Mouse (Mus musculus) kidney, adult 2 months (tissue): Measurements from ENCODE around the gene Cnst.

Experiments used
- CTCF ChIP-seq: fragments of 200-500 bp; conservative IDR thresholded peaks from 2 replicates; pipeline ENCODE4 v1.5.1; 2011; ENCODE audit warnings: low read depth, mild to moderate bottlenecking, control low read depth, low read length, moderate library complexity, mixed read lengths; ENCODE audit not compliant: insufficient read depth, insufficient read length
- POLR2A ChIP-seq: fragments of 200-500 bp; IDR thresholded peaks from one replicate; pipeline ENCODE4 v1.6.1; 2011; ENCODE audit warnings: low read depth, low read length, control low read depth

DNA sequence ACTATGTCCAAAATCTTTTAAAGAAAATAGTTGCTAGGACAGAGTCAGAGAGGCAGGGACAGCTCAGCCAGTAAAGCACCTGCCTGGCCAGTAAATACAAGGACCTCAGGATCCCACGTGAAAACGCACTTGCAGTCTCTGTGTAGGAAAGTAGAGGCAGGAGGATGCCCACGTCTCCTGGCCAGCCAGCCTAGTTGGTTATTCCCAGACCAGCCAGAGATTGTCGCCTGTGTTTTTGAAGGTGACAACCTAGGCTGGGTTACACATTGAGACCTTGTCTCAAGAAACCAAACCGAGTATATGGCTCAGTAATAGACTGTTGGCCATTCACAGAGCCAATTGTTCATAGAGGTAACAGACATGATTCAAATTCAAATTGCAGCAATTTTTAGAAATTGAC, 83.1 kb downstream of the Cnst start:
- TF ChIP-seq CTCF (no peak), POLR2A (no peak)
